Mouse (Mus musculus) embryonic facial prominence, embryonic 12.5 days (tissue): ENCODE results near the gene Med20. TPM values are rescaled to one million over a fixed set of nuclear protein-coding genes. Genes with fewer than 3 reads are reported as not detected.
"Not testable (repeated sequence)": the region's sequence is repeated elsewhere in the genome, so short reads cannot be mapped to it uniquely, and the experiment has no call there.

Source experiments
- ATAC-seq: fragments of 200-750 bp; cut with Nextera tagmentation; 2 replicates; pipeline ENCODE4 v1.8.0; 2017; ENCODE audit not compliant: insufficient number of reproducible peaks, insufficient read depth, low FRiP score, low TSS enrichment
- H3K27ac ChIP-seq: fragments of 300-500 bp; sonication (generic); 2 replicates; pipeline ENCODE4 v1.5.1; 2016; ENCODE audit warnings: mild to moderate bottlenecking
- H3K27me3 ChIP-seq: fragments of 300-500 bp; sonication (generic); 2 replicates; pipeline ENCODE4 v1.6.1; 2016; ENCODE audit warnings: mild to moderate bottlenecking, moderate library complexity
- H3K36me3 ChIP-seq: fragments of 300-500 bp; sonication (generic); 2 replicates; pipeline ENCODE4 v1.6.1; 2016; ENCODE audit warnings: mild to moderate bottlenecking
- H3K4me1 ChIP-seq: fragments of 300-500 bp; sonication (generic); 2 replicates; pipeline ENCODE4 v1.6.1; 2016
- H3K4me2 ChIP-seq: fragments of 300-500 bp; sonication (generic); replicated peaks from 2 replicates; pipeline ENCODE4 v1.6.1; 2016; ENCODE audit warnings: mild to moderate bottlenecking, moderate library complexity
- H3K4me3 ChIP-seq: fragments of 300-500 bp; sonication (generic); 2 replicates; pipeline ENCODE4 v1.5.1; 2016; ENCODE audit warnings: mild to moderate bottlenecking
- H3K9ac ChIP-seq: fragments of 300-500 bp; sonication (generic); 2 replicates; pipeline ENCODE4 v1.6.1; 2016; ENCODE audit warnings: mild to moderate bottlenecking, moderate library complexity
- H3K9me3 ChIP-seq: fragments of 300-500 bp; sonication (generic); 2 replicates; pipeline ENCODE4 v1.6.1; 2016; ENCODE audit warnings: mild to moderate bottlenecking, moderate library complexity
- WGBS: fragments of 180-500 bp; shearing (Covaris S2); methylation state at CpG from one replicate; pipeline ENCODE4 v1.1.7; 2016; 5-methylcytosine and 5-hydroxymethylcytosine counted together
- polyA plus RNA-seq: library from polyadenylated mRNA; unstranded; fragments of >200 nt; fragmentation: Nextera tagmentation; extraction: Ambion mirVana; gene quantifications from 2 replicates; pipeline ENCODE4 v1.2.1, GENCODE M21; 2016

Med20 gene
- polyA plus RNA-seq, 1 experiment from 2014 or later, result 47.2 TPM

DNA sequence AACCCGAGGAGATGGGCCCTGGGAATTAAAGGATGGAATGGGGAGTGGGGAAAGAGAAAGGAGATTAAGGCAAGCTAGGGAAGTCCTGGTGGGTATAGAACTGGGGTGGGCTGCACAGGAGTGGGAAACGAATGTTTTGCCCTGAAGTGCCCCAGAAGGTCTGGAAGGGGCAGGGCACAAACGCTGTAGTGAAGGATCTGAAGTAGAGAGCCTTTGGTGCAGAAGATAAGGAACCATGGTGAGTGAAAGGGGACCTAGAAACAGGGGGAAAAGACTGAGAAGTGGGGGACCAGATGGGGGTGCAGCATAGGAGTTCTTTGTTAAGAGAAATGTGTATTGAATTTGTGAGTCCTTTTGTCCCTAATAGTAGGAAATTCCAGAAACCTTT lies 19.3 kb downstream of the Med20 start, which contains the start of gene Usp49:
Gene Usp49 (plus strand): TSS at position 13 of the 388 bp plus-strand sequence.
- H3K4me1 ChIP-seq, result peaks cover 31% of the 10 kb centered on the region
- H3K36me3 ChIP-seq, result peaks cover 14% of the 10 kb centered on the region; the same call in 1 of the 2 replicates
- peak within 1 kb of the TSS; percentile 67 for H3K4me3 ChIP-seq
- H3K27me3 ChIP-seq, result no peaks in the 10 kb centered on the region
- H3K4me2 ChIP-seq, result peak within 1 kb of the TSS; percentile 94
- ATAC-seq, result no peak
- H3K27ac ChIP-seq, result peak within 1 kb of the TSS; percentile 97
- 0% methylated on average over 3 of the region's 3 CpGs for WGBS
- no peaks in the 10 kb centered on the region for H3K9me3 ChIP-seq
- peak within 1 kb of the TSS; percentile 70 for H3K9ac ChIP-seq

DNA sequence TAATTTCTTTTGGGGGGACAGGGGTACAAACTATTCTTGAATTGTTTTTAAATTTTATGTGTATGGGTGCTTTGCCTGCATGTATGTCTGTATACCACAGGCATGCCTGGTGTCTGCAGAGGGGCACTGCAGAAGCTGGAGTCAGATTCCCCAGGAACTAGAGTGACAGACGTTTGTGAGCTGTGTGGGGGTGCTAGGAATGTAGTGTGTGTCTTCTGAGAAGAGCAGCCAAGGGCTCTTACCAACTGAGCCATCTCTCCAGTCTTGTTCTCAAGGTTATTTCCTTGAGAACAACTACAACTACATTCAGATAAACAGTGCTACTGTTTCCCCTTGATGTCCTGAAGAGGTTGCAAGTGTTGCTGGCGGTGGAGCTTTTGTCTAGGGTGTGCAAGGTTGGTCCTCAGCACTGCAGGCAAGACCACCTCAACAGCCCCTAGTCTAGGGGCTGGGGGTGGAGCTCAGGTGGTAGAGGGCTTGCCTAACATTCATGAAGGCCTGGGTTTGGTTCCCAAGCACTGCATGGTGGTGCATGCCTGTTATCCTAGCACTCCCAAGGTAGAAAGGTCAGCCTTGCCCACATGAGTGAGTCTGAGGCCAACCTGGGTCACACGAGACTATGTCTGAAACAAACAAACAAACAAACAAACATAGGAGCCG lies 20.9 kb downstream of the Med20 start:
- H3K4me3 ChIP-seq, result no peak overlapping the region
- no peak overlapping the region for H3K9ac ChIP-seq
- WGBS, result 74% methylated on average over 4 of the region's 4 CpGs
- H3K4me1 ChIP-seq, result peaks cover 31% of the 10 kb centered on the region
- no peaks in the 10 kb centered on the region for H3K27me3 ChIP-seq
- no peak overlapping the region for H3K4me2 ChIP-seq
- H3K27ac ChIP-seq, result no peak overlapping the region
- peaks cover 7% of the 10 kb centered on the region; the same call in 1 of the 2 replicates for H3K36me3 ChIP-seq
- ATAC-seq, result no peak
- no peaks in the 10 kb centered on the region for H3K9me3 ChIP-seq

DNA sequence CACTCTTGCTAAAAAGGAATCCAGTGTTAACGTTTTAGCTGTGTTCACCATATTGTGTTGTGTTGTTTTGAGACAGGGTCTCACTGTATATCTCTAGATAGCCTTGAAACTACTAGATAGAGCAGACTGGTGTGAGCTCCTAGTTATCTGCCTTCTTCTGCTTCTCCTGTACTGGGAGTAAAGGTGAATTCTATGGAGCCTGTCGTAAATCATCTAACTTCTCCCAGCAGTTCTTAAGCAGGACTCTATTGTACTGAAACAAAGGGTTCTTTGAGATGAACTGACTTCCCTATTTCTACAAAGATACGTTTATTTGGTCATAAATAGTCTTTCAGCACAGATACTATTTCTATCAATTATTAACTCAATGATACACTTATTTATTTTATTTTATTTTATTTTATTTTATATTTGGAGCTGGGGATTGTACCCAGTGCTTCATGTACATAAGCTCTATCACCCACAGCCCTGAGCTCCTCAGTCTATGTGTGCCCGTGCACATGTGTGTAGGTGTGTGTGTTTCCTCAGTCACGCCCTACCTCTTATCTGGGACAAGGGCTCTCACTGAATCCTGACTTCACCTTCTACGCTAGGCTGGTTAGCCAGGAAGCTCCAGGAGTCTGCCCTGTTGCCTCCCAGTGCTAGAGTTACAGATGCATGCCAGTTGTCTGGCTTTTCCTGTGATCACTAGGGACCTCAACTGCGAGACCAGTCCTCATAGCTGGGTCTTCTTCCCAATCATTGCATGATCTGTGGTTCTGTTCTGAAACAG lies 22.8 kb downstream of the Med20 start:
- no peak overlapping the region for H3K4me2 ChIP-seq
- H3K9ac ChIP-seq, result no peak overlapping the region
- H3K9me3 ChIP-seq, result no peaks in the 10 kb centered on the region
- no peak overlapping the region for H3K27ac ChIP-seq
- peaks cover 22% of the 10 kb centered on the region for H3K4me1 ChIP-seq
- peaks cover 7% of the 10 kb centered on the region; the same call in 1 of the 2 replicates for H3K36me3 ChIP-seq
- H3K4me3 ChIP-seq, result no peak overlapping the region
- WGBS, result 82% methylated on average over 7 of the region's 7 CpGs
- H3K27me3 ChIP-seq, result no peaks in the 10 kb centered on the region
- no peak for ATAC-seq

DNA sequence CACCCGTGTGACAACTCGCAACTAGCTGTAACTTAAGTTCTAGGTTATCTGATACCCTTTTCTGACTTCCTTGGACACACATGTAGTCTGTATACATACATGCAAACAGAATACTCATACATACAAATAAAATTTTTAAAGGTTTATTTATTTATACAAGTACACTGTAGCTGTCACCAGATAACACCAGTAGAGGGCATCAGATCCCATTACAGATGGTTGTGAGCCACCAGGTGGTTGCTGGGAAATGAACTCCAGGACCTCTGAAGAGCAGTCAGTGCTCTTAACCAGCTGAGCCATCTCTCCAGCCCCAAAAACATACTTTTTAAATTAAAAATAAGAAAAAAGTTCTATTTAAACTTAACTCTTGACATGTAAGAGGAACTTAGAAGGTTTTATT lies 31.6 kb downstream of the Med20 start:
- Histone ChIP-seq H3K9me3 (no peaks in the 10 kb centered on the region), H3K4me3 (no peak overlapping the region), H3K4me2 (no peak overlapping the region), H3K27me3 (no peaks in the 10 kb centered on the region), H3K27ac (no peak overlapping the region), H3K4me1 (no peaks in the 10 kb centered on the region), H3K36me3 (no peaks in the 10 kb centered on the region), H3K9ac (no peak overlapping the region)
- WGBS, result 85% methylated on average over 2 of the region's 2 CpGs
- no peak for ATAC-seq

DNA sequence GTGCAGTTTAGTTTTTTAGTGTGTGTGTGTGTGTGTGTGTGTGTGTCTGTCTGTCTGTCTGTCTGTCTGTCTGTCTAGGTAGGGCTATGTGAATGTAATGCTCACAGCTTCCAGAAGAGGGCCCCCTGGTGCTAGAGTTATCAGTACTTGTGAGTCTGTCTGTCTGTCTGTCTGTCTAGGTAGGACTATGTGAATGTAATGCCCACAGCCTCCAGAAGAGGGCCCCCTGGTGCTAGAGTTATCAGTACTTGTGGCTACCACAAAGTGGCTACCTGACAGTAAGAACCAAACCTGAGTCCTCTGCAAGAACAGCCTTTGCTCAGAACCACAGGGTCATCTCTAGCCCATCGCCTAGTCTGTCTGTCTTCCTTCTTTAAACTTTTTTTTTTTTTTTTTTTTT lies 35.3 kb downstream of the Med20 start:
- H3K27ac ChIP-seq, result no peak overlapping the region
- no peak overlapping the region for H3K4me2 ChIP-seq
- no peaks in the 10 kb centered on the region for H3K27me3 ChIP-seq
- no peaks in the 10 kb centered on the region for H3K9me3 ChIP-seq
- no peak overlapping the region for H3K9ac ChIP-seq
- WGBS, result 73% methylated on average over 1 of the region's 1 CpGs
- H3K36me3 ChIP-seq, result no peaks in the 10 kb centered on the region
- H3K4me3 ChIP-seq, result no peak overlapping the region
- no peak for ATAC-seq
- no peaks in the 10 kb centered on the region for H3K4me1 ChIP-seq

DNA sequence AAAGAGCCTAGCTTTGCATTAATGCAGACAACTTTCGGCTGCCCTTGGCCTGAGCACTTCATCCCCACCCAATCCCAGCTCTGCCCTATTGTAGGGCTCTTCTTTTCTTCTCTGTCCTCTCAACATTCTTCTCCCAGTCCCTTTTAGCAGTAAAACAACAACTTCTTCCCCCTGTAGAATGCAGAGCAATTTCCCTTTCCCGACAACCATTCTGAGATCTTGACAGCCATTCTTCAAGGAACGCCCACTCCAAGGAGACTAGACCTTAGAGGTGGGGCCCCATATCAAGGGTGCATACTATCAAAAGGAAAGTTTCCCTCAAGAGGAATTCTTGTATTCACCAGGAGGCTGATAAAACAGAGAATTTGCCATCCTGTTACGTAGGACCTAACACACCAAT lies 37.6 kb downstream of the Med20 start:
- Histone ChIP-seq H3K4me1 (no peaks in the 10 kb centered on the region), H3K9me3 (no peaks in the 10 kb centered on the region), H3K4me2 (no peak overlapping the region), H3K9ac (no peak overlapping the region), H3K36me3 (peaks cover 6% of the 10 kb centered on the region; the same call in 1 of the 2 replicates), H3K27me3 (no peaks in the 10 kb centered on the region), H3K27ac (no peak overlapping the region), H3K4me3 (no peak overlapping the region)
- WGBS, result 77% methylated on average over 4 of the region's 4 CpGs
- ATAC-seq, result no peak

DNA sequence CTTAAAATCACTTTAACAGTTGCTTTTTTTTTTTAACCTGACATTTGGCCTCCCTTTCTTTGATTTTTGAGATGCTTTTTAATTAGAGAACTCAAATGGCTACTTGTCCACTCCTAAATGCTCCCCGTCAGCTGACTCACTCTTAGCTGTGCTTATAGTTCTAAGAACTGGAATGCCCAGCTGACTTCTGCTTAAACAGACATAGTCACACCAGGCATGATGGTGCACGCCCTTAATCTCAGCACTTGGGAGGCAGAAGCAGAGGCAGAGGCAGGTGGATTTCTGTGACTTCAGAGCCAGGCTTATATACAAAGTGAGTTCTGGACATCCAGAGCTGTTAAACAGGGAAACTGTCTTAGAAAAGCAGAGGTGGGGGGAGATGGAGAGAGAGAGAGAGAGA lies 40.6 kb downstream of the Med20 start:
- H3K4me1 ChIP-seq, result no peaks in the 10 kb centered on the region
- no peak overlapping the region for H3K4me2 ChIP-seq
- peaks cover 6% of the 10 kb centered on the region; the same call in 1 of the 2 replicates for H3K36me3 ChIP-seq
- H3K27me3 ChIP-seq, result no peaks in the 10 kb centered on the region
- 74% methylated on average over 2 of the region's 2 CpGs for WGBS
- H3K9ac ChIP-seq, result no peak overlapping the region
- no peak for ATAC-seq
- no peak overlapping the region for H3K4me3 ChIP-seq
- H3K27ac ChIP-seq, result no peak overlapping the region
- no peaks in the 10 kb centered on the region for H3K9me3 ChIP-seq

DNA sequence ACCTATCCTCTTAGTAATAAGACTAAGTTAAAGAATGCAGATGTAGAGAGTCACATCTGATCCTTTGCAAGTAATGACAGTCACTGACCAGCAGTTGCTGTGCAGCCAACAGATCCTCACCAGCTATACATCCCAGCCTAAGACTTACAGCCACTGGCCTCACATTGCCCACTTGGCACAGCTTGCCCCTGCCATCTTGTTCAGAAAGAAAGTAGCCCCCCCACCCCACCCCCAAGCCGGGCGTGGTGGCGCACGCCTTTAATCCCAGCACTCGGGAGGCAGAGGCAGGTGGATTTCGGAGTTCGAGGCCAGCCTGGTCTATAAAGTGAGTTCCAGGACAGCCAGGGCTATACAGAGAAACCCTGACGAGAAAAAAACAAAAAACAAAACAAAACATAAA lies 43.0 kb downstream of the Med20 start:
- not testable (repeated sequence) for ATAC-seq, H3K4me3 ChIP-seq, H3K4me1 ChIP-seq, H3K9me3 ChIP-seq, H3K9ac ChIP-seq, H3K4me2 ChIP-seq, H3K36me3 ChIP-seq, H3K27ac ChIP-seq, H3K27me3 ChIP-seq
- WGBS, result 87% methylated on average over 8 of the region's 8 CpGs

DNA sequence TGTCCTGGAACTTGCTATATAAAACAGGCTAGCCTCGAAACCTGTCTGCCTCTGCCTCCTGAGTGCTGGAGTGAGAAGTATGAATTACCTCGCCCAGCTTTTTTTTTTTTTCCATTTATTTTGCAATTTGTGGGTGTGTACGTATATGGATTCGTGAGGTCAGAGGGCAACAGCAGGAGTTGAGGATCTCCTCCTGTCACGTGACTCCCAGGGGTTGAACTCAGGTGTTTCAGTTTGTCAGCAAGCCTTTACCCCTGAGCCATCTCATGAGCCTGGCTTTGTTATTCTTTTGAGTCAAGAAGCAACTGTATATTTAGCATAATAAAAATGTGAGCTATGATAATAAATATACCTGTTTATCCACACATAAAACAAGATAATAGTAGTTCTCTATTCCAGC lies 44.3 kb downstream of the Med20 start:
- Histone ChIP-seq H3K4me1 (no peaks in the 10 kb centered on the region), H3K27me3 (no peaks in the 10 kb centered on the region), H3K27ac (no peak overlapping the region), H3K9me3 (no peaks in the 10 kb centered on the region), H3K36me3 (peaks cover 6% of the 10 kb centered on the region; the same call in 1 of the 2 replicates), H3K4me2 (no peak overlapping the region), H3K4me3 (no peak overlapping the region), H3K9ac (no peak overlapping the region)
- WGBS, result 81% methylated on average over 5 of the region's 5 CpGs
- ATAC-seq, result no peak

DNA sequence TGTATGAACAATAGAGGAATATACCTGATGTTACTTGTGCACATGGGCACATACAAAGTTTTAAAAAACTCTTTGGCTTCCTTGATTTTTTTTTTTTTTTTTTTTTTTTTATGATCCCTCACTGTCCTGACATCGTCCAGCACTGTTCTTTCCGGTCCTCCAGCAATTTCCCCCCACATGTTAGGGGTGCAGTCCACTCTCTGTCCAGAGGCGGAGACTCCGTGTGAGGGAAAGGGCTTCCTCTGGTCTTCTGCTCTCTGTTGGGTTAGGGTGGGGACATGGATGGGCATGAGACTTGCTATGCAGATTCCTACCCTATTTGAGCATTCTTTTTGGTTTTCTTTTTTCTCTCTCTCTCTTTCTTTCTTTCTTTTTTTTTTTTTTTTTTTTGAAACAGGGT lies 46.5 kb downstream of the Med20 start:
- Histone ChIP-seq H3K27ac (no peak overlapping the region), H3K4me1 (no peaks in the 10 kb centered on the region), H3K4me2 (no peak overlapping the region), H3K27me3 (no peaks in the 10 kb centered on the region), H3K9ac (no peak overlapping the region), H3K4me3 (no peak overlapping the region), H3K36me3 (peaks cover 6% of the 10 kb centered on the region; the same call in 1 of the 2 replicates), H3K9me3 (no peaks in the 10 kb centered on the region)
- ATAC-seq, result no peak
- 80% methylated on average over 4 of the region's 4 CpGs for WGBS

DNA sequence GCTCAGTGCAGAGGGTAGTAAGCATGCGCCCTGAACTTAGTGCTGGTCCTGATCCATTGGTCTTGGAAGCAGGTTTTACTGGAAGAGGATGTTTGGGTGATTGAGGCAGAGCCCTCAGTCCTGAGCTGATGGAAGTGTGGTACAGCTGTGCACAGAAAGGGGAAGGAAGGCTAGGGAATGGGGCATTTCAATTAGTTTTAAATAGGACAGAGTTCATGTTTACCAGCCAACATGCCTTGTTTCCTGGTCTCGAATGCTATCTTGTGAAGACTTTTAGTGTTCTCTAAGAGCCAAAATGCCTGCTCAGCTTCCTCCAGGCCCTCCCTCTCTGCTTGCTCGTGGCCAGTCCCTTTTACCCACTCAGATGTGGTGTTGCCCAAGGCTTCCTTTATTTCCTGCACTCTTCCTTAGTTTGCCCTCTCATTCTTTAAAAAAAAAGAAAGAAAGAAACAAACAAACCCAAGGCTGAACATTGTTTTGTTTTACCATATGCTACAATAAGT lies 47.4 kb downstream of the Med20 start:
- H3K27me3 ChIP-seq, result no peaks in the 10 kb centered on the region
- no peak overlapping the region for H3K4me2 ChIP-seq
- H3K27ac ChIP-seq, result no peak overlapping the region
- H3K4me3 ChIP-seq, result no peak overlapping the region
- H3K9ac ChIP-seq, result no peak overlapping the region
- no peak for ATAC-seq
- no peaks in the 10 kb centered on the region for H3K9me3 ChIP-seq
- 81% methylated on average over 3 of the region's 3 CpGs for WGBS
- no peaks in the 10 kb centered on the region for H3K4me1 ChIP-seq
- 0 out of 2 replicates have a peak, but pooled peaks cover under 1% of the 10 kb centered on the region for H3K36me3 ChIP-seq
